Mouse (Mus musculus): ENCODE data around the gene Sdccag8. TPM values are rescaled to one million over a fixed set of nuclear protein-coding genes. Genes with fewer than 3 reads are reported as not detected.

The Sdccag8 gene
- polyA plus RNA-seq, 1 experiment from 2014 or later = 25.2 TPM

DNA sequence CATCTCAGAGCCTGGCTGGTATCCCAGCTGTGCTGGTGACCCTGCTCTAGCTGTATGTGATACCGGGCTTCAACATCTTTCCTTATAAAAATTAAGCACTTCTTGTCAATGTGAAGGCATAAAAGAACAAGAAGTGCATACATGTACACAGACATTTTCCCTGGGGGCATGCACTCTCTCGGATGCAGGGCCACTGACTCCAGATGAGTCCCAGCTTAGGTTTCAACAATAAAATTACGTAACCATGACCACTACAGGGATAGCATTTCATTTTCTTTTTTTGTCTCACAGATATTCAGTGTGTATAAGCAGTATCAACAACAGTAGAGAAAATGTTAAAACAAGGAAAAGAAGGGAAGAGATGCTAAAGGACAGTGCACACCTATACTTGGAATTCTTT lies 216.2 kb downstream of the Sdccag8 start:
- Histone ChIP-seq H3K9me3 (ENCODE audit: control insufficient read depth, low read length) (no peaks in the 10 kb centered on the region), H3K27ac (no peak overlapping the region), H3K4me2 (replicated peaks) (no peak overlapping the region), H3K36me3 (replicated peaks; ENCODE audit: control insufficient read depth, insufficient read depth) (peaks cover 9% of the 10 kb centered on the region; the same call in 1 of the 2 replicates), H3K9ac (no peak overlapping the region), H3K4me3 (replicated peaks; ENCODE audit: low read length) (no peak overlapping the region), H3K27me3 (ENCODE audit: control insufficient read depth, insufficient read depth, low read length) (no peaks in the 10 kb centered on the region), H3K4me1 (replicated peaks; ENCODE audit: control insufficient read depth, insufficient read depth, low read length) (no peaks in the 10 kb centered on the region)
- WGBS = 45% methylated on average over 3 of the region's 3 CpGs
- DNase-seq (ENCODE audit: low spot score) (no peak), ATAC-seq (ENCODE audit: low FRiP score) (no peak)

DNA sequence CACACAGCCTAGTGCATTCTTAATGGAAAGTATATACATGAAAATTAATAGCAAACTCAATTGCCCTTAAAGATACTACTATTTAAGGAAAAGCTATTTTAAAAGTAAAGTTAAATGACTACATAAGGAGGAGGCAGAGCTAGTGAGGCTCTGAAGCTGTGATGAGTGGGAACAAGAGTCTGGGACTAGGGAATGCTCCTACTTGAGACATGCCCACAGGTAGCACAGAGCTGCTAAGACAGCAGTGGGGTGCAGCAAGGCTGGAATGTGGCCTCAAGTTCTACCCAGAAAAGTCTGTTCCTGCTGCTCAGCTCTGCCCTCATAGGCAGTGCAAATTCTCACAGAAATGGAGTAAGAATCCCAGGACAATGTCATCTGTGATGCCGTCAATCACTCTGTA lies 216.7 kb downstream of the Sdccag8 start:
- Histone ChIP-seq H3K27me3 (ENCODE audit: control insufficient read depth, insufficient read depth, low read length) (no peaks in the 10 kb centered on the region), H3K27ac (no peak overlapping the region), H3K9me3 (ENCODE audit: control insufficient read depth, low read length) (no peaks in the 10 kb centered on the region), H3K9ac (no peak overlapping the region), H3K36me3 (replicated peaks; ENCODE audit: control insufficient read depth, insufficient read depth) (peaks cover 9% of the 10 kb centered on the region; the same call in 1 of the 2 replicates), H3K4me3 (replicated peaks; ENCODE audit: low read length) (no peak overlapping the region), H3K4me1 (replicated peaks; ENCODE audit: control insufficient read depth, insufficient read depth, low read length) (no peaks in the 10 kb centered on the region), H3K4me2 (replicated peaks) (no peak overlapping the region)
- no peak for DNase-seq (ENCODE audit: low spot score)
- WGBS = 100% methylated on average over 1 of the region's 1 CpGs
- no peak for ATAC-seq (ENCODE audit: low FRiP score)

GRCm38 (mm10) chr1:177032233-177032632 lies 217.8 kb downstream of the Sdccag8 start:
- no peak for DNase-seq (ENCODE audit: low spot score)
- no peak overlapping the region for H3K27ac ChIP-seq
- 11% methylated on average over 1 of the region's 1 CpGs for WGBS
- no peak for ATAC-seq (ENCODE audit: low FRiP score)
- H3K27me3 ChIP-seq (ENCODE audit: control insufficient read depth, insufficient read depth, low read length) = no peaks in the 10 kb centered on the region
- no peaks in the 10 kb centered on the region for H3K4me1 ChIP-seq (replicated peaks; ENCODE audit: control insufficient read depth, insufficient read depth, low read length)
- no peak overlapping the region for H3K4me2 ChIP-seq (replicated peaks)
- no peak overlapping the region for H3K9ac ChIP-seq
- H3K36me3 ChIP-seq (replicated peaks; ENCODE audit: control insufficient read depth, insufficient read depth) = peaks cover 9% of the 10 kb centered on the region; the same call in 1 of the 2 replicates
- H3K9me3 ChIP-seq (ENCODE audit: control insufficient read depth, low read length) = no peaks in the 10 kb centered on the region
- H3K4me3 ChIP-seq (replicated peaks; ENCODE audit: low read length) = no peak overlapping the region

DNA sequence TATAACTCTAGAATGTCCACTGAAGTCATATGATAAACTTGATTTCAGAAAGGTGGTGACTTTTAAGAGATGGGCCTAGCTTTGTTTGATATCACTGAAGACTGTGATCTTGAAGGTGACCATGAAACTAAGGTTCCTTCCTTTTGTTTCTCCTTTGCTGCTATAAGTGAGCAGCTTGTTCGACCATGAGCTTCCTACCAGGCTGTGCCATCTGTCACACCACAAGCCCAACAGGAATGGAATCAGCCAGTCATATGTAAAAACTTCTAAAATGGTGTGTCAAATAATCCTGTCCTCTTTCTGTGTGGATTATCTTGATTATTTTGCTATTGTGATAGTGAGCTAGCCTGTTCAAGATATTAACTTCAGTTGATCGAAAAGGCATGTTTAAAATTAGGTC lies 221.0 kb downstream of the Sdccag8 start:
- Histone ChIP-seq H3K4me3 (replicated peaks; ENCODE audit: low read length) (no peak overlapping the region), H3K4me1 (replicated peaks; ENCODE audit: control insufficient read depth, insufficient read depth, low read length) (no peaks in the 10 kb centered on the region)
- WGBS = 68% methylated on average over 2 of the region's 2 CpGs

DNA sequence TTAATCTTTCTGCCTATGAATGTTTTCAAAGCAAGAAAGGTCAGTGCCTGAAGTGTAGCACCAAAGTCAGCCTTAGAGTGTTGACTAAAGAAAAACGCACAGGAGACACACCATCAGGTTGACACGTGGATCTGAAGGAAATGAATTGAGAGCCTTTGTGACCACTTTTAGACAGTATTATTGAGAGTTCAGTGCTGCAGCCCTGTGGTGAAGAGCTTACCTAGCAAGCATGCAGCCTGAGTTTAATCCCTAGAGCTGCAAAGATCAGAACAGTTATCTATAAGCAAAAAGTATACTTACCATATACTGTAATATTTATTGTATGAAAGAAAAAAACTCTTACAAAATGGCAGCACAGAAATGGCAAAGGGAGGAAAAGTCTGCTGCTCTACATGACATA lies 223.9 kb downstream of the Sdccag8 start:
- Histone ChIP-seq H3K27ac (no peak overlapping the region), H3K4me2 (replicated peaks) (no peak overlapping the region), H3K4me3 (replicated peaks; ENCODE audit: low read length) (no peak overlapping the region), H3K4me1 (replicated peaks; ENCODE audit: control insufficient read depth, insufficient read depth, low read length) (no peaks in the 10 kb centered on the region), H3K9ac (no peak overlapping the region), H3K27me3 (ENCODE audit: control insufficient read depth, insufficient read depth, low read length) (no peaks in the 10 kb centered on the region), H3K36me3 (replicated peaks; ENCODE audit: control insufficient read depth, insufficient read depth) (no peaks in the 10 kb centered on the region), H3K9me3 (ENCODE audit: control insufficient read depth, low read length) (no peaks in the 10 kb centered on the region)
- DNase-seq (ENCODE audit: low spot score) (no peak), ATAC-seq (ENCODE audit: low FRiP score) (no peak)
- WGBS = 36% methylated on average over 2 of the region's 2 CpGs

More for the DNA sequence above, 221.0 kb downstream of the Sdccag8 start:
- ATAC-seq (ENCODE audit: low FRiP score) = no peak
- H3K9ac ChIP-seq = no peak overlapping the region
- H3K9me3 ChIP-seq (ENCODE audit: control insufficient read depth, low read length) = no peaks in the 10 kb centered on the region
- H3K27me3 ChIP-seq (ENCODE audit: control insufficient read depth, insufficient read depth, low read length) = no peaks in the 10 kb centered on the region
- H3K4me2 ChIP-seq (replicated peaks) = no peak overlapping the region
- DNase-seq (ENCODE audit: low spot score) = no peak
- H3K27ac ChIP-seq = no peak overlapping the region
- peaks cover 7% of the 10 kb centered on the region; the same call in 1 of the 2 replicates for H3K36me3 ChIP-seq (replicated peaks; ENCODE audit: control insufficient read depth, insufficient read depth)

DNA sequence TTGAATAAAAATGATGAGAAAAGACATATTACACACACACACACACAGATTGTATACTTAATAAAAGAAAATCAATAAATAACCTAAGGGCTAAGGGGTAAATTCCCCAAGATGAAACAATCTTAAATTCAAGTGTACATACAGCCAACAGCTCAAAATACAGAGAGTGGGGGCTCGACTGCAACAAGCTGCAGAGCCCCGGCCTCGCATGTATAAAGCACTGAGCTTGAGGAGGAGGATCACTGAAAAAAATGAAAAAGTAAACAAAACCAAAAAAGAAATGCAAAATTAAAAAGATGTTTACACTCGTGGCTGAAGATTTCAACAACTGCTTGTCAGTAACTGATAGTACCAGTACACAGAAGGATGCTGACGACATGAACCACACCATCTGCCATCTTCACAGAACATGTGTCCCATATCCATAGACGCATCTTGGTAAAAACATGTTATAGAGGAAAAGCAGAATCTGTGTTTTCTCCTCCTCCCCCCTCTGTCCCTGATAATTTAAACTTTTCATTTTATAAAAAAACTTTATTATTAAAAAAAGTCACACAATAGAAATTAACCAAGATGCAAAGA lies 224.7 kb downstream of the Sdccag8 start:
- Histone ChIP-seq H3K4me3 (replicated peaks; ENCODE audit: low read length) (no peak overlapping the region), H3K4me1 (replicated peaks; ENCODE audit: control insufficient read depth, insufficient read depth, low read length) (no peaks in the 10 kb centered on the region), H3K9me3 (ENCODE audit: control insufficient read depth, low read length) (no peaks in the 10 kb centered on the region), H3K4me2 (replicated peaks) (no peak overlapping the region), H3K36me3 (replicated peaks; ENCODE audit: control insufficient read depth, insufficient read depth) (no peaks in the 10 kb centered on the region), H3K9ac (no peak overlapping the region), H3K27ac (no peak overlapping the region), H3K27me3 (ENCODE audit: control insufficient read depth, insufficient read depth, low read length) (no peaks in the 10 kb centered on the region)
- DNase-seq (ENCODE audit: low spot score) (no peak), ATAC-seq (ENCODE audit: low FRiP score) (no peak)
- WGBS = 58% methylated on average over 6 of the region's 6 CpGs

- no peak for DNase-seq (ENCODE audit: low spot score)
- H3K4me3 ChIP-seq (replicated peaks; ENCODE audit: low read length) = no peak overlapping the region
- no peaks in the 10 kb centered on the region for H3K27me3 ChIP-seq (ENCODE audit: control insufficient read depth, insufficient read depth, low read length)
- H3K36me3 ChIP-seq (replicated peaks; ENCODE audit: control insufficient read depth, insufficient read depth) = no peaks in the 10 kb centered on the region
- H3K9me3 ChIP-seq (ENCODE audit: control insufficient read depth, low read length) = no peaks in the 10 kb centered on the region
- WGBS = 15% methylated on average over 4 of the region's 4 CpGs
- no peak overlapping the region for H3K9ac ChIP-seq
- H3K27ac ChIP-seq = no peak overlapping the region
- H3K4me1 ChIP-seq (replicated peaks; ENCODE audit: control insufficient read depth, insufficient read depth, low read length) = no peaks in the 10 kb centered on the region
- H3K4me2 ChIP-seq (replicated peaks) = no peak overlapping the region
- no peak for ATAC-seq (ENCODE audit: low FRiP score)
Observed at GRCm38 (mm10) chr1:177040058-177040457, 225.6 kb downstream of the Sdccag8 start.

GRCm38 (mm10) chr1:177045885-177046284 lies 231.4 kb downstream of the Sdccag8 start:
- ATAC-seq (ENCODE audit: low FRiP score) = no peak
- H3K9ac ChIP-seq = no peak overlapping the region
- DNase-seq (ENCODE audit: low spot score) = no peak
- H3K4me1 ChIP-seq (replicated peaks; ENCODE audit: control insufficient read depth, insufficient read depth, low read length) = no peaks in the 10 kb centered on the region
- H3K9me3 ChIP-seq (ENCODE audit: control insufficient read depth, low read length) = no peaks in the 10 kb centered on the region
- H3K27ac ChIP-seq = no peak overlapping the region
- no peaks in the 10 kb centered on the region for H3K36me3 ChIP-seq (replicated peaks; ENCODE audit: control insufficient read depth, insufficient read depth)
- H3K27me3 ChIP-seq (ENCODE audit: control insufficient read depth, insufficient read depth, low read length) = no peaks in the 10 kb centered on the region
- H3K4me2 ChIP-seq (replicated peaks) = no peak overlapping the region
- H3K4me3 ChIP-seq (replicated peaks; ENCODE audit: low read length) = no peak overlapping the region

DNA sequence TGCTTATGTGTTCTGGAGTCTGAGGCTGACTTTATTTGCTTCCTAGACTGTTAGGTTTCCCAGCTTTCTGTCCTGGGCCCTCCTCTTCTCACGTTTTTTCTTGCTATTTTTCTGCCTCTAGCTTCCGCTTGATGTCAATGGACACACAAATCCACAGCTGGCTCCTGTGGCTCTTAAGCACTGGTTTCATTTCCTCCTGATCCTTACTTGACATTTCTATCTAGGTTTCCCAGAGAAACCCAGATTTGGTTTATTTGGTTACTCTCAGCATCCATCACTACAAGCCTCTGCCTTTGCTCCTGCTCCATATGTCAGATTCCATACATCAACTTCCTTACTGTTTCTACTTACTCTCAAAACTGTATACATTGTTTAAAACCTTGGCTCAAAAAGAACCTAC lies 232.5 kb downstream of the Sdccag8 start:
- H3K9me3 ChIP-seq (ENCODE audit: control insufficient read depth, low read length) = no peaks in the 10 kb centered on the region
- no peaks in the 10 kb centered on the region for H3K27me3 ChIP-seq (ENCODE audit: control insufficient read depth, insufficient read depth, low read length)
- H3K4me3 ChIP-seq (replicated peaks; ENCODE audit: low read length) = no peak overlapping the region
- DNase-seq (ENCODE audit: low spot score) (no peak), ATAC-seq (ENCODE audit: low FRiP score) (no peak)
- no peak overlapping the region for H3K4me2 ChIP-seq (replicated peaks)
- no peak overlapping the region for H3K9ac ChIP-seq
- no peak overlapping the region for H3K27ac ChIP-seq
- no peaks in the 10 kb centered on the region for H3K4me1 ChIP-seq (replicated peaks; ENCODE audit: control insufficient read depth, insufficient read depth, low read length)
- H3K36me3 ChIP-seq (replicated peaks; ENCODE audit: control insufficient read depth, insufficient read depth) = no peaks in the 10 kb centered on the region
- 93% methylated on average over 2 of the region's 2 CpGs for WGBS

DNA sequence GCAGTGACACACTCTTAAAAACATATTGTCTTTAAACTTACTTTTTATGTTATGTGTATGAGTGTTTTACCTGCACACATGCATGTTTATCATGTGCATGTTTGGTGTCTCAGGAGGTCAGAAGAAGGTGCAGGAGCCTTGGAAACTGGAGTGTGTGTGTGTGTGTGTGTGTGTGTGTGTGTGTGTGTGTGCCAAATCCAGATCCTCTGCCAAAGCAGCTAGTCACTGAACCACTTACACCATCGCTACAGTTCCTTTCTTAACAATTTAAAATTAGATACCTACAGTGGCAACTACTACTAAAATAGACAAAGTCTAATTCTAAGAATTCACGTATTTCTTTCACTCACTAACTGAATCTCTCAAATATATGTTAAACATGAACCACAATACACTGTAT lies 234.3 kb downstream of the Sdccag8 start:
- no peak for ATAC-seq (ENCODE audit: low FRiP score)
- no peaks in the 10 kb centered on the region for H3K4me1 ChIP-seq (replicated peaks; ENCODE audit: control insufficient read depth, insufficient read depth, low read length)
- WGBS = 93% methylated on average over 2 of the region's 2 CpGs
- no peaks in the 10 kb centered on the region for H3K36me3 ChIP-seq (replicated peaks; ENCODE audit: control insufficient read depth, insufficient read depth)
- H3K4me2 ChIP-seq (replicated peaks) = no peak overlapping the region
- H3K27me3 ChIP-seq (ENCODE audit: control insufficient read depth, insufficient read depth, low read length) = no peaks in the 10 kb centered on the region
- H3K27ac ChIP-seq = no peak overlapping the region
- no peak overlapping the region for H3K9ac ChIP-seq
- H3K4me3 ChIP-seq (replicated peaks; ENCODE audit: low read length) = no peak overlapping the region
- no peaks in the 10 kb centered on the region for H3K9me3 ChIP-seq (ENCODE audit: control insufficient read depth, low read length)
- DNase-seq (ENCODE audit: low spot score) = no peak

Data from hindbrain, embryonic 14.5 days (tissue).